Mouse (Mus musculus): ENCODE results near the gene Mmp20.

GRCm38 (mm10) chr9:7590063-7590462 lies 38.0 kb upstream of the Mmp20 start:
- TF ChIP-seq CTCF (IDR thresholded peaks at IDR 0.05; ENCODE audit: low read depth) (no peak), EP300 (IDR thresholded peaks at IDR 0.05; ENCODE audit: low read depth) (no peak)

All from liver, embryonic 14.5 days (tissue).